In the genomic region with DNA sequence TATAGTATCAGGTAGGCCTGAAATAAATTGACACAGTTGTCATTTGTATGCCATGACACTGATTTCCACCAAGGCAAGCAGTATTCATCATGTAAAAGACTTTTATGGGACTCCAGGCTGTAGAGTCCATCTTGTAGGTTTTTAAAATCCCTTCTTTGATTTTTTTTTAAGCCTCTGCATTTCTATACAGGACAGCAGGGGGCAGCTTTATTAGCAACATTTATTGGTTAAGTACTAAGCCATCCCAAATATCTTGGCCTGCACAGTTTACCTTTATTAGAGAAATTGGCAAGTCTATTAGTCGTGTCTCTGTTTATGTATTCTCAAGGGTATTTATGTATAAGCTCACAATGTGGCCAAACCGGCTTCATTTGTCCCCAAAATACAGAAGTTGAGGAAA, we compare ENCODE assay signal across 15 mouse cellular contexts.
A peak's percentile ranks its signal among the peaks of the same experiment; 100 is the strongest.
DNase-seq lines count a peak whose midpoint lies in the region; ATAC-seq and TF ChIP-seq lines count a peak whose summit lies in the region.
"Had no signal": no experiment of that assay in that cellular context is flagged by ENCODE, and none has a peak within 500 bp of the region (broad histone marks: within the 10 kb centered on the region; RNA-seq: fewer than 3 reads in every experiment).

No protein-coding gene starts in this region.

- H3K36me3 ChIP-seq in forebrain, embryonic 14.5 days (ENCODE audit: control insufficient read depth, insufficient read depth, low read length): no peaks in the 10 kb centered on the region
- no peaks in the 10 kb centered on the region for H3K36me3 ChIP-seq in forebrain, embryonic 16.5 days (ENCODE audit: control insufficient read depth, insufficient read depth)
- no peaks in the 10 kb centered on the region for H3K36me3 ChIP-seq in liver, postnatal 0 days (replicated peaks; ENCODE audit: insufficient read depth, low read length)
- no peaks in the 10 kb centered on the region for H3K36me3 ChIP-seq in liver, embryonic 11.5 days (ENCODE audit: control insufficient read depth, insufficient read depth, low read length)
- no peaks in the 10 kb centered on the region for H3K36me3 ChIP-seq in MEL (ENCODE audit: control insufficient read depth in 1 of 2, insufficient read depth in 2 of 2, low read length in 2 of 2)
- no peaks in the 10 kb centered on the region for H3K36me3 ChIP-seq in hindbrain, postnatal 0 days (ENCODE audit: insufficient read depth, low read length)
- H3K36me3 ChIP-seq: embryonic facial prominence, embryonic 10.5 days; heart, embryonic 15.5 days; limb, embryonic 15.5 days had no signal

- H3K9ac ChIP-seq in forebrain, embryonic 14.5 days (ENCODE audit: low read length): no peak overlapping the region
- no peak overlapping the region for H3K9ac ChIP-seq in forebrain, embryonic 16.5 days (replicated peaks; ENCODE audit: low read depth, low read length)
- H3K9ac ChIP-seq in liver, postnatal 0 days (replicated peaks): no peak overlapping the region
- H3K9ac ChIP-seq in liver, embryonic 11.5 days (ENCODE audit: low read depth, low read length): no peak overlapping the region
- H3K9ac ChIP-seq in MEL (ENCODE audit: control insufficient read depth, low read depth, low read length, poor library complexity, severe bottlenecking): no peak overlapping the region
- no peak overlapping the region for H3K9ac ChIP-seq in hindbrain, postnatal 0 days (replicated peaks; ENCODE audit: low read length)
- H3K9ac ChIP-seq: heart, embryonic 15.5 days; limb, embryonic 15.5 days had no signal

- H3K27me3 ChIP-seq in forebrain, embryonic 14.5 days (replicated peaks; ENCODE audit: control insufficient read depth, insufficient read depth, low read length): no peaks in the 10 kb centered on the region
- no peaks in the 10 kb centered on the region for H3K27me3 ChIP-seq in forebrain, embryonic 16.5 days (replicated peaks; ENCODE audit: control insufficient read depth, insufficient read depth, low read length)
- H3K27me3 ChIP-seq in liver, postnatal 0 days (ENCODE audit: insufficient read depth, low read length): no peaks in the 10 kb centered on the region
- H3K27me3 ChIP-seq in liver, embryonic 11.5 days (replicated peaks; ENCODE audit: control insufficient read depth, insufficient read depth, low read length): no peaks in the 10 kb centered on the region
- H3K27me3 ChIP-seq in MEL (ENCODE audit: control insufficient read depth in 1 of 2, insufficient read depth in 2 of 2, low read length in 2 of 2): no peaks in the 10 kb centered on the region; a peak in 1 of 4 replicates
- H3K27me3 ChIP-seq in hindbrain, postnatal 0 days (ENCODE audit: insufficient read depth, low read length): no peaks in the 10 kb centered on the region
- H3K27me3 ChIP-seq: heart, embryonic 15.5 days; limb, embryonic 15.5 days had no signal

- no peak for TF ChIP-seq POLR2A in MEL (IDR thresholded peaks at IDR 0.05; ENCODE audit: control insufficient read depth in 1 of 2, insufficient read depth in 1 of 2, low read depth in 1 of 2, low read length in 2 of 2, poor library complexity in 1 of 2)

- H3K9me3 ChIP-seq in forebrain, embryonic 14.5 days (replicated peaks; ENCODE audit: control insufficient read depth, low read length): no peaks in the 10 kb centered on the region
- H3K9me3 ChIP-seq in forebrain, embryonic 16.5 days (ENCODE audit: control insufficient read depth, low read length): no peaks in the 10 kb centered on the region
- no peaks in the 10 kb centered on the region for H3K9me3 ChIP-seq in liver, postnatal 0 days (ENCODE audit: low read length)
- no peaks in the 10 kb centered on the region for H3K9me3 ChIP-seq in liver, embryonic 11.5 days (ENCODE audit: control insufficient read depth, low read length)
- H3K9me3 ChIP-seq in MEL (replicated peaks; ENCODE audit: insufficient read depth, low read length): no peaks in the 10 kb centered on the region
- no peaks in the 10 kb centered on the region for H3K9me3 ChIP-seq in hindbrain, postnatal 0 days (ENCODE audit: low read length)
- H3K9me3 ChIP-seq: embryonic facial prominence, embryonic 10.5 days; heart, embryonic 15.5 days; limb, embryonic 15.5 days had no signal

- no peak for TF ChIP-seq EP300 in liver, postnatal 0 days (IDR thresholded peaks at IDR 0.05; ENCODE audit: low read depth)
- TF ChIP-seq EP300 in MEL (IDR thresholded peaks at IDR 0.05; ENCODE audit: low read depth in 1 of 2, low read length in 2 of 2): no peak

- no peak overlapping the region for H3K4me2 ChIP-seq in forebrain, embryonic 14.5 days (ENCODE audit: low read length)
- H3K4me2 ChIP-seq in forebrain, embryonic 16.5 days (ENCODE audit: low read length): no peak overlapping the region
- no peak overlapping the region for H3K4me2 ChIP-seq in liver, postnatal 0 days (ENCODE audit: low read depth, low read length)
- H3K4me2 ChIP-seq in liver, embryonic 11.5 days: no peak overlapping the region
- H3K4me2 ChIP-seq in hindbrain, postnatal 0 days (ENCODE audit: low read depth, low read length): no peak overlapping the region

- peak overlapping the region; percentile 59 for H3K27ac ChIP-seq in forebrain, embryonic 14.5 days (ENCODE audit: low read depth, low read length)
- H3K27ac ChIP-seq in forebrain, embryonic 16.5 days (ENCODE audit: low read length): no peak overlapping the region
- no peak overlapping the region for H3K27ac ChIP-seq in liver, postnatal 0 days (ENCODE audit: low read depth)
- H3K27ac ChIP-seq in liver, embryonic 11.5 days (ENCODE audit: low read depth, low read length): no peak overlapping the region
- no peak overlapping the region for H3K27ac ChIP-seq in MEL (ENCODE audit: control insufficient read depth, low read depth, low read length)
- H3K27ac ChIP-seq in hindbrain, postnatal 0 days: no peak overlapping the region
- H3K27ac ChIP-seq: embryonic facial prominence, embryonic 10.5 days; heart, embryonic 15.5 days; limb, embryonic 15.5 days had no signal

- 0 out of 2 replicates have a peak, but pooled peaks have one; percentile 18 for TF ChIP-seq CTCF in liver, postnatal 0 days (IDR thresholded peaks at IDR 0.05; ENCODE audit: low read depth)
- peak in 1 of 3 experiments; percentile 46; a peak in 2 of 6 replicates for TF ChIP-seq CTCF in MEL (IDR thresholded peaks at IDR 0.05 in 2 of 3, conservative IDR thresholded peaks at IDR 0.05 in 1 of 3; ENCODE audit: control insufficient read depth in 1 of 3, insufficient read depth in 1 of 3, low read depth in 2 of 3, low read length in 3 of 3, poor library complexity in 1 of 3, severe bottlenecking in 1 of 3)
- no peak for TF ChIP-seq CTCF in hindbrain, postnatal 0 days (IDR thresholded peaks at IDR 0.05; ENCODE audit: low read depth)

- no peak overlapping the region for H3K4me3 ChIP-seq in forebrain, embryonic 14.5 days (ENCODE audit: low read depth, low read length)
- no peak overlapping the region for H3K4me3 ChIP-seq in forebrain, embryonic 16.5 days (replicated peaks; ENCODE audit: low read length)
- no peak overlapping the region for H3K4me3 ChIP-seq in liver, postnatal 0 days (ENCODE audit: low read depth, low read length)
- no peak overlapping the region for H3K4me3 ChIP-seq in liver, embryonic 11.5 days (ENCODE audit: low read depth, low read length)
- H3K4me3 ChIP-seq in MEL (ENCODE audit: control insufficient read depth in 1 of 2, insufficient read depth in 1 of 2, low read depth in 2 of 2, low read length in 2 of 2): no peak overlapping the region
- H3K4me3 ChIP-seq in hindbrain, postnatal 0 days (ENCODE audit: low read length): no peak overlapping the region
- H3K4me3 ChIP-seq: limb, embryonic 15.5 days had no signal

- ATAC-seq in forebrain, embryonic 14.5 days: no peak
- no peak for ATAC-seq in forebrain, embryonic 16.5 days
- ATAC-seq in liver, postnatal 0 days: no peak
- no peak for ATAC-seq in liver, embryonic 11.5 days (replicated peaks; ENCODE audit: low FRiP score)
- ATAC-seq in hindbrain, postnatal 0 days: no peak

- no peak for DNase-seq in forebrain, embryonic 14.5 days (ENCODE audit: low spot score)
- no peak for DNase-seq in liver, postnatal 0 days
- DNase-seq in liver, embryonic 11.5 days (ENCODE audit: low spot score): no peak
- peak; percentile 24 for DNase-seq in MEL (ENCODE audit: low read depth, low spot score)
- peak; percentile 28 for DNase-seq in hindbrain, postnatal 0 days (ENCODE audit: low spot score)
- DNase-seq in frontal cortex, adult 2 months (ENCODE audit: extremely low spot score in 1 of 2, low spot score in 1 of 2): no peak
- no peak for DNase-seq in kidney, postnatal 25 days
- DNase-seq: cerebellum, adult 2 months; gastrocnemius, postnatal 36 days; lung, postnatal 14 days; thymus, postnatal 25 days had no signal

- H3K4me1 ChIP-seq in forebrain, embryonic 14.5 days (ENCODE audit: control insufficient read depth, insufficient read depth, low read length): no peaks in the 10 kb centered on the region
- H3K4me1 ChIP-seq in forebrain, embryonic 16.5 days (replicated peaks; ENCODE audit: control insufficient read depth, insufficient read depth, low read length): peaks cover 2% of the 10 kb centered on the region; the same call in 1 of the 2 replicates
- H3K4me1 ChIP-seq in liver, postnatal 0 days (ENCODE audit: insufficient read depth): no peaks in the 10 kb centered on the region
- no peaks in the 10 kb centered on the region for H3K4me1 ChIP-seq in liver, embryonic 11.5 days (replicated peaks; ENCODE audit: control insufficient read depth, insufficient read depth, low read length)
- no peaks in the 10 kb centered on the region for H3K4me1 ChIP-seq in MEL (ENCODE audit: control insufficient read depth in 1 of 2, insufficient read depth in 2 of 2, low read length in 2 of 2)
- no peaks in the 10 kb centered on the region for H3K4me1 ChIP-seq in hindbrain, postnatal 0 days (ENCODE audit: insufficient read depth, low read length)
- H3K4me1 ChIP-seq: limb, embryonic 15.5 days had no signal

- WGBS in forebrain, embryonic 14.5 days: 29% methylated on average over 2 of the region's 2 CpGs
- 28% methylated on average over 2 of the region's 2 CpGs for WGBS in forebrain, embryonic 16.5 days
- WGBS in liver, postnatal 0 days (ENCODE audit: insufficient replicate concordance): 45% methylated on average over 2 of the region's 2 CpGs
- 63% methylated on average over 2 of the region's 2 CpGs for WGBS in liver, embryonic 11.5 days
- WGBS in hindbrain, postnatal 0 days: 43% methylated on average over 2 of the region's 2 CpGs

- H3K79me2 ChIP-seq in MEL (ENCODE audit: control insufficient read depth, insufficient read depth, low read length, poor library complexity): no peaks in the 10 kb centered on the region

- TF ChIP-seq RAD21 in MEL (IDR thresholded peaks at IDR 0.05; ENCODE audit: low read depth, low read length): peak; percentile 27

TF ChIP-seq in MEL, 35 proteins besides CTCF, POLR2A, EP300 and RAD21:
- peak; percentile 34 for TF ChIP-seq ZNF384 (IDR thresholded peaks at IDR 0.05; ENCODE audit: low read depth, low read length)
- TF ChIP-seq SMC3 (IDR thresholded peaks at IDR 0.05; ENCODE audit: low read depth, low read length): peak; percentile 63
- TF ChIP-seq MAZ (IDR thresholded peaks at IDR 0.05; ENCODE audit: low read depth, low read length): no peak
- no peak for TF ChIP-seq ETS1 (IDR thresholded peaks at IDR 0.05; ENCODE audit: low read depth, low read length)

Comparison
In these comparisons a context has a peak if more than half of its experiments do, and no peak if none do; other contexts are left out.
1. DNase-seq: peak in MEL (single experiment) and hindbrain, postnatal 0 days (single experiment); none in forebrain, embryonic 14.5 days (single experiment), liver, postnatal 0 days (single experiment), liver, embryonic 11.5 days (single experiment), frontal cortex, adult 2 months (0 of 2) and kidney, postnatal 25 days (0 of 2).